Mouse (Mus musculus): ENCODE measurements at regions not wholly inside any gene's neighbourhood (a gene's known extent, or its start where the extent isn't known, plus 50 kb on each side); places are given as distances from the start of the nearest gene placed in this dataset.
A peak's percentile ranks its signal among the peaks of the same experiment; 100 is the strongest.

DNA sequence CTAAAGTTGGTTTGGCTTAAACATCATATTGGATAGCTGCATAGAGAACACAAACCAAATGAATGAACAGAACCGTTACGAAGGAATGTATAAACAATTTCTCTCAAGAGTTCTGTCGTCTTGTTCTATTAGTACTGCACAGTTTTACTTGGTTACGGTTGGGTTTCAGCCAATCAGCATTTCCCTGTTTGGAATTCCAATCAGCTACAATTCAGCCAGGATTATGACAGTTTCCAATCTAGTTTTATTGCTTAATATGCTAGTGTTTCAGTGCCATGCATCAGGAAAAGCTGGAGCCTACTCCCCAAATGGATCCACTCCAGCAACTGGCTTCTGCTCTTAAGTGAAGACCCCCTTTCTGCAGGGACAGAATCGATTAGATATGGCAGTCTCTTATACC is 571.0 kb upstream of the Tenm2 start:
- ATAC-seq (ENCODE audit: low FRiP score, low read depth) (no peak), DNase-seq (ENCODE audit: low spot score) (no peak)
- 72% methylated on average over 5 of the region's 5 CpGs for WGBS
- TF ChIP-seq POLR2A (IDR thresholded peaks at IDR 0.05; ENCODE audit: borderline replicate concordance, extremely low read depth, insufficient read depth, insufficient read length): no peak
- H3K9ac ChIP-seq (ENCODE audit: low read depth, low read length, severe bottlenecking): no peak overlapping the region
- no peaks in the 10 kb centered on the region for H3K27me3 ChIP-seq (ENCODE audit: control insufficient read depth, insufficient read depth, low read length)
- no peaks in the 10 kb centered on the region for H3K9me3 ChIP-seq (ENCODE audit: control insufficient read depth, low read length)
- H3K4me3 ChIP-seq (replicated peaks; ENCODE audit: low read length): no peak overlapping the region
- no peak overlapping the region for H3K4me2 ChIP-seq (replicated peaks; ENCODE audit: low read depth, low read length, severe bottlenecking)
- no peaks in the 10 kb centered on the region for H3K36me3 ChIP-seq (ENCODE audit: control insufficient read depth, insufficient read depth, low read length)
- no peak overlapping the region for H3K27ac ChIP-seq (replicated peaks; ENCODE audit: low read depth, low read length)
- no peaks in the 10 kb centered on the region for H3K4me1 ChIP-seq (ENCODE audit: control insufficient read depth, insufficient read depth, low read length)

DNA sequence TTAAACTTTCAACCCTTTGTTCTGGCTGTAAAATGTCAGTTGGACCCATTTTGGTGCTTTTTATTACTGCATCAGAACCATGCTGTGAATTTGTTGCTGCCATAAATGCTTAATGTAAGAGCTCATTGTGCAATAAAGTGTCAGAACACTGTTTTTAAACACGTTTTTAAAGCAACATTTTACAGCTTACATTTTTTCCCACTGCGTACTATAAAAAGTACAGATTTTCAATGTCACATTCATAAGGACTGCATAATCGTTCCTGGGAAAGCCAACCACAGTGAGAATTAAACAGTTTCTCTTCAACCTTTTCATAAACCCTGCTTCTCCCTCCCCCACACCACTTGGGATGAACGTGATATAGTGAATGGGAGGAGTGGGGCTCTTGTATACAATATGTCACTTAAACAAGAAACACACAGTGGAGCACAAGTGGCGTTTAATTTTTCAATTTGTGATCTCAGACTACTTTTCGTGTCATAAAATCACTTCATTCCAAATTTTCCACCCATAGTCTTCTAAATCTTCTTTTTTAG is 563.1 kb upstream of the Tenm2 start:
- no peak for ATAC-seq (ENCODE audit: low FRiP score, low read depth)
- no peaks in the 10 kb centered on the region for H3K4me1 ChIP-seq (ENCODE audit: control insufficient read depth, insufficient read depth, low read length)
- no peaks in the 10 kb centered on the region for H3K27me3 ChIP-seq (ENCODE audit: control insufficient read depth, insufficient read depth, low read length)
- H3K9ac ChIP-seq (ENCODE audit: low read depth, low read length, severe bottlenecking): no peak overlapping the region
- no peak overlapping the region for H3K4me3 ChIP-seq (replicated peaks; ENCODE audit: low read length)
- no peak for TF ChIP-seq POLR2A (IDR thresholded peaks at IDR 0.05; ENCODE audit: borderline replicate concordance, extremely low read depth, insufficient read depth, insufficient read length)
- no peaks in the 10 kb centered on the region for H3K36me3 ChIP-seq (ENCODE audit: control insufficient read depth, insufficient read depth, low read length)
- H3K4me2 ChIP-seq (replicated peaks; ENCODE audit: low read depth, low read length, severe bottlenecking): no peak overlapping the region
- H3K9me3 ChIP-seq (ENCODE audit: control insufficient read depth, low read length): no peaks in the 10 kb centered on the region
- no peak overlapping the region for H3K27ac ChIP-seq (replicated peaks; ENCODE audit: low read depth, low read length)
- peak; percentile 65 for DNase-seq (ENCODE audit: low spot score)
- WGBS: 34% methylated on average over 6 of the region's 6 CpGs

DNA sequence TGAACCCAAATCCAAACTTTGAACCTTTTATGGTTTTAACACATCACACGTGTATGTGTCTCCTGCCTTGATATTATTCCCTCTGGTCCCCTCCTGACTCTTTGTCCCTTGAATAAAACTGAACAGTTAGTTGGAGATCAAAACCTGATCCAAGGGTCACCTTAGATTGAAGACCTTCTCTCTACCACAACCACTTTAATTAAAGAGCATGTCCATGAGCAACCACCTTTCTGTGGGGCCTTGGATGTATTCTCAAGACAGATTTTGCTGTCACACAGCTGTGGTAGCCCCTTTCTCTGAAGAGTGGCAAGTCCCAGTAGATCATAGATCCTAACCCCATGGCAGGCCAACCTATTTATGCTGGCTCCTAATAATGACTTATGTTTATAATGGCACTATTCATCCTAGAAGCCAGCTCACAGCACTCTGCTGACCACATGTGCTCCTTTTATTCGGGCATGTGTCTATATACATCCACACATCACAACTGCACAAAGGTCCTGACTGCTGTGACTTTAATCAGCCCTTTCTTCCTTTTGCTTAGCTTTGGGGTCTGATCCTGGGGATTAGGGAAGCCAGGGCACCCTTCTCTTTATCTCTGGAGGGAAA is 536.8 kb upstream of the Tenm2 start:
- H3K4me1 ChIP-seq (ENCODE audit: control insufficient read depth, insufficient read depth, low read length): no peaks in the 10 kb centered on the region
- DNase-seq (ENCODE audit: low spot score) (no peak), ATAC-seq (ENCODE audit: low FRiP score, low read depth) (no peak)
- no peak for TF ChIP-seq POLR2A (IDR thresholded peaks at IDR 0.05; ENCODE audit: borderline replicate concordance, extremely low read depth, insufficient read depth, insufficient read length)
- no peak overlapping the region for H3K4me2 ChIP-seq (replicated peaks; ENCODE audit: low read depth, low read length, severe bottlenecking)
- no peaks in the 10 kb centered on the region for H3K27me3 ChIP-seq (ENCODE audit: control insufficient read depth, insufficient read depth, low read length)
- H3K36me3 ChIP-seq (ENCODE audit: control insufficient read depth, insufficient read depth, low read length): no peaks in the 10 kb centered on the region
- H3K27ac ChIP-seq (replicated peaks; ENCODE audit: low read depth, low read length): no peak overlapping the region
- no peak overlapping the region for H3K4me3 ChIP-seq (replicated peaks; ENCODE audit: low read length)
- 60% methylated on average over 2 of the region's 2 CpGs for WGBS
- H3K9ac ChIP-seq (ENCODE audit: low read depth, low read length, severe bottlenecking): no peak overlapping the region
- no peaks in the 10 kb centered on the region for H3K9me3 ChIP-seq (ENCODE audit: control insufficient read depth, low read length)

DNA sequence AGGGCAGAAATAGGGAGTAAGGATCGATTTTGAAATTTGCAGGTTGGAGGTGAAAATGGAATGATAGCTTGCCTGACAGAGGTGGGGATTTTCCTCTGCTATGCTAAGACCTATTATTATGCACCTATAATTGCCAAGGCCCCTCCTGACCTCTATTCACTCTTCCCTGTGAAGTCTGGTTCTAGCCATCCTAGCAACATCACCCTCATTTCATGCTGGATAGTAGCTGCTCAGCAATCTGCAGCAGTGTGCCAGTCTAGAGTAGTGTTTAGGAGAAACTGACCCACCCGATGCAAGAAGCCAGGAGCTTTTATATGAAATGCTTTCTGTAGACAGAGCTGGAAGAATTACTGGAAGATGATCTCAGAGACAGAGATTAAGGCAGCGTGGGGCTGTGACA is 535.1 kb upstream of the Tenm2 start:
- Histone ChIP-seq H3K9me3 (ENCODE audit: control insufficient read depth, low read length) (no peaks in the 10 kb centered on the region), H3K4me2 (replicated peaks; ENCODE audit: low read depth, low read length, severe bottlenecking) (no peak overlapping the region), H3K27me3 (ENCODE audit: control insufficient read depth, insufficient read depth, low read length) (no peaks in the 10 kb centered on the region), H3K27ac (replicated peaks; ENCODE audit: low read depth, low read length) (no peak overlapping the region), H3K9ac (ENCODE audit: low read depth, low read length, severe bottlenecking) (no peak overlapping the region), H3K36me3 (ENCODE audit: control insufficient read depth, insufficient read depth, low read length) (no peaks in the 10 kb centered on the region), H3K4me1 (ENCODE audit: control insufficient read depth, insufficient read depth, low read length) (no peaks in the 10 kb centered on the region), H3K4me3 (replicated peaks; ENCODE audit: low read length) (no peak overlapping the region)
- WGBS: 71% methylated on average over 3 of the region's 3 CpGs
- ATAC-seq (ENCODE audit: low FRiP score, low read depth) (no peak), DNase-seq (ENCODE audit: low spot score) (no peak)
- TF ChIP-seq POLR2A (IDR thresholded peaks at IDR 0.05; ENCODE audit: borderline replicate concordance, extremely low read depth, insufficient read depth, insufficient read length): no peak

DNA sequence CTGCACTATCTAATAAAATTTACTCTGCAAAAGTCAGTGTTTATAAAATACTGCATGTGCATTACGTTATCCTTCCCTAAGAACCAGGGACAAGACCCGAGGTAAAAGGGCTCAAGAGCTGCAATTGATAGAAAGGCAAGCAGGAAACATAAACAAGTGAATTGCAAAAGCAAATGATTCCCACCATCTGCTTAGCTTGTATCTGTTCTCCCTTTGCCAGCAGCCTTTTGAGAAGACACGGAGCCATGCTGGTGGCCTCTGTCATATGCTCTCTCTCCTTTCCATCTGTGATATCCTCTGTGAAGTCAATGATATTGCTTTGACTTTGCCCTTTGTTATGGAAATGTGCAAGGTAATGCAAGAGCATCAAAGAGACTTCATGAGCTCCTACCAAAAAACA is 532.4 kb upstream of the Tenm2 start:
- Histone ChIP-seq H3K27me3 (ENCODE audit: control insufficient read depth, insufficient read depth, low read length) (no peaks in the 10 kb centered on the region), H3K4me1 (ENCODE audit: control insufficient read depth, insufficient read depth, low read length) (no peaks in the 10 kb centered on the region), H3K4me2 (replicated peaks; ENCODE audit: low read depth, low read length, severe bottlenecking) (no peak overlapping the region), H3K4me3 (replicated peaks; ENCODE audit: low read length) (no peak overlapping the region), H3K9ac (ENCODE audit: low read depth, low read length, severe bottlenecking) (no peak overlapping the region), H3K9me3 (ENCODE audit: control insufficient read depth, low read length) (no peaks in the 10 kb centered on the region), H3K27ac (replicated peaks; ENCODE audit: low read depth, low read length) (no peak overlapping the region), H3K36me3 (ENCODE audit: control insufficient read depth, insufficient read depth, low read length) (no peaks in the 10 kb centered on the region)
- DNase-seq (ENCODE audit: low spot score) (no peak), ATAC-seq (ENCODE audit: low FRiP score, low read depth) (no peak)
- WGBS: 51% methylated on average over 3 of the region's 3 CpGs
- no peak for TF ChIP-seq POLR2A (IDR thresholded peaks at IDR 0.05; ENCODE audit: borderline replicate concordance, extremely low read depth, insufficient read depth, insufficient read length)
